Mouse (Mus musculus) macrophage (primary cell): Measurements from ENCODE around the gene Fndc1. TPM values are rescaled to one million over a fixed set of nuclear protein-coding genes. Genes with fewer than 3 reads are reported as not detected.

Source experiments
- H3K27ac ChIP-seq: fragments of 350-480 bp; formaldehyde crosslinking; 2 replicates; pipeline ENCODE4 v1.9.0; 2021
- H3K36me3 ChIP-seq: fragments of 350-480 bp; formaldehyde crosslinking; 2 replicates; pipeline ENCODE4 v1.9.0; 2021; ENCODE audit errors: inconsistent target
- H3K4me3 ChIP-seq: fragments of 350-480 bp; formaldehyde crosslinking; 2 replicates; pipeline ENCODE4 v1.9.0; 2021; ENCODE audit errors: inconsistent target
- H3K79me2 ChIP-seq: fragments of 350-480 bp; formaldehyde crosslinking; 2 replicates; pipeline ENCODE4 v1.9.0; 2021; ENCODE audit errors: inconsistent target
- WGBS: methylation state at CpG from one replicate; pipeline ENCODE4 v1.1.7; 2026; ENCODE audit warnings: inconsistent platforms; ENCODE audit not compliant: missing documents; 5-methylcytosine and 5-hydroxymethylcytosine counted together
- polyA plus RNA-seq: library from polyadenylated mRNA; stranded (reverse); fragments of 250-400 nt; gene quantifications from 3 replicates; pipeline ENCODE4 v1.2.4, GENCODE M21; 2018; ENCODE audit warnings: inconsistent platforms

Fndc1 gene
- polyA plus RNA-seq, 1 experiment from 2014 or later, result not detected

DNA sequence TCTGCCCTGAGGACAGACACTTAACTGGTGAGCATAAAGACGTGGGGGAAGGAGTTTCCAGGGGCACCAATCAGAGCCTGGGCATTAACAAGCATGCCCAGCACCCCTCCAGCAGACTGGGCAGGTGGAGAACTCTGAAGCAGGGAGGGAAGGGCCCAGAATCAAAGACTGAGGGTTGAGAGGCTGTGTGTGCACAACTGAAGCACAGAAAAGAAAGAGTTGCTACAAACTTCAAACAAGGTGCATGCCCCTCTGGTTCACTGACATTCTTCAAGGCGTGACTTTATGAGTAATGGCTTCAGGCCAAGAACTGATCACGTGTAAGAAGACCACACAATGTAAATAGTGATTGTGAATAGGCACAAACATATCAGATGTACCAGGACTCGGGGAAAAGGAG is 24.9 kb upstream of the Fndc1 start:
- 74% methylated on average over 4 of the region's 4 CpGs for WGBS
- Histone ChIP-seq H3K36me3 (no peaks in the 10 kb centered on the region), H3K27ac (no peak overlapping the region), H3K4me3 (no peak overlapping the region), H3K79me2 (no peaks in the 10 kb centered on the region)

DNA sequence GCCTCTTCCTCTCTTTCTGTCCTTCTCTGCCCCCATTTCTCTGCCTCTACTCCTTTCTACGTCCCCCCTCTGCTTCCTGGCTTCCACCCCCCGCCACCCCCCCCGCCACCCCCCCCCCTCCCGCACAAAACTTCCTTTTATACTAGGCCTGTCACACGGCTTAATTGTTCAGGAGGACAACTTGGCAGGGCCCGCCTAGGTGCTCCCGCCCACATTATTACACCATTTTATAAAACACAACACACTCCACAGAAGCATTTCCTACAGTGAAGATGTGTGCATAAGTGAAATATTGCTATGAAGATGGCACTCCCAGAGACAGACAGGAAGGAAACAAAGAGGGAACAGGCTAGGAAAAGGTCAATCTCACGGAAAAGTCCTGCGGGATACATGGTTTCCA is 24.4 kb upstream of the Fndc1 start:
- Histone ChIP-seq H3K4me3 (no peak overlapping the region), H3K27ac (no peak overlapping the region), H3K79me2 (no peaks in the 10 kb centered on the region), H3K36me3 (no peaks in the 10 kb centered on the region)
- WGBS, result 58% methylated on average over 5 of the region's 9 CpGs

DNA sequence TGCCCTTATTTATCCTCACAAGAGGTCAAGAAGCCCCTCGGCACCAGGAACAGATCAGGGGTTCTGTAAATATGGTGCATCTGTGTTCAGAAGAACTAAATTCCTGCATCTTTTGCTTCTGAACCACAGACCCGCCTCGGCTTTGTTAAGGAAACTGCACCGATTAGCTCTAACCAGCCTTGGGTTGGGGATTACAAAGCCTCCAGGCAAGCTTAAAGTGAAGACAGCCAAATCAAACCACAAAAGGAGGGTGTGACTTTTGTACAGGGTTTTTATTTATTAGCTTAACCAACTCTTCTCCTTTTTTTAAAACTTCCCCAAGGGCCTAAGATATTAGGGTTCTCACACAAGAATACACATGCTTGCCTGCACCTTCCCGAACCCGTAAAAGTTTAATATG is 23.1 kb upstream of the Fndc1 start:
- WGBS, result 16% methylated on average over 6 of the region's 6 CpGs
- no peaks in the 10 kb centered on the region for H3K79me2 ChIP-seq
- no peak overlapping the region for H3K4me3 ChIP-seq
- no peak overlapping the region for H3K27ac ChIP-seq
- no peaks in the 10 kb centered on the region for H3K36me3 ChIP-seq

DNA sequence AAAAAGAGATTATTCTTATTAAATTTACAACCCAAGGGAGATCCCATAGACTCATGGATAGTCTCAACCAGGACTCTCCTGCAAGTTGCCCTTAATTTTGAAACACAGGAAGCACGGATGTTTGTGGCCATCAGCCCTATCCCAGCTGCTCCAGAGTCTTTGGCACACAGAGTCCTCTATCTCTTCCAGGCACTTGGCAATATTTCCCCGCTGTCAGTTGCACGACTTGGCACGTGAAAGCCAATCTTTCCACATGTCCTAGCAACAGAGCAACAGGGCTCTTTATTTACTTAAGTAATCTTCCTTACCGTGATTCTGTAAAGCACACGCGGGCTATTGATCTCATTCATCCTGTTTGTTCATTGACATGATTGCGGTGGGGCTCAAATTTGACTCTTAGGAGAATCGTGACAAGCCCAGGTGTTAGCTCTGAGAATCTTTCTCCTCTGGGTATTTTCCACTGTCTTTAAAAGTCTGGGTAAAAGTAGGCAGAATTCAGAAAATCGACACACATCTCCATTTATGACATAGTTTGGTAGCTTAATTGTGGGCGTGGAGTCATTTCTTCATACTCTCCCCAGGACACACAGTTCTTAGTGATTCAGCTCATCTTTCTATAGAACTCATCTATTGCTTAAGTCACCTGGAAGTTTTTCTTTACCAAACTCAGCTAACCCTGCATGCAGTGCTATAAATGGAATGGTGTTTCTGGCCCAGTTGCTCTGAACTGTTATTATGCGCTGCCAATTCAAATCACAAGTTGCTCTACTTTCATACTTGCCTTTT is 13.6 kb upstream of the Fndc1 start:
- H3K4me3 ChIP-seq, result no peak overlapping the region
- H3K79me2 ChIP-seq, result no peaks in the 10 kb centered on the region
- H3K27ac ChIP-seq, result no peak overlapping the region
- no peaks in the 10 kb centered on the region for H3K36me3 ChIP-seq
- 89% methylated on average over 12 of the region's 12 CpGs for WGBS

DNA sequence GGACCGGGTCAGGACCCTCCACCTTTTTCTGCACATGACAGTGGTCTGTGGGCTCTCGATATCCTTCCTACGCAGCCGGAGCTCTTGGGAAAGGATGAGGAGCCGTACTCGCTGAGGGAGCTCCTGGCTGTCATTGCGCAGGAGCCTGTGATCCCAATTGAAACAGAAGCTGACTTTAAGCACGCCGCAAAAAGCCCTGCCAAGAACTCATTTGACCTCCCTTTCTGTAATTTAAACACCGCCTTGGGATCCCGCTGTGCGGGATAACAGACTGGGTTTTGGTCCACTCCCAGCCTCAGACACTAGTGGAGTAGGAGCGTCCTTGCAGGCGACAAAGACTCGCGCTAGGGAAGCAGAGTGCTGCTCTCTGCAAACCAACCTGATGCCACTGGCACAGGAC is 484 bp upstream of the Fndc1 start:
- 16% methylated on average over 16 of the region's 16 CpGs for WGBS
- Histone ChIP-seq H3K4me3 (no peak overlapping the region), H3K36me3 (no peaks in the 10 kb centered on the region), H3K79me2 (no peaks in the 10 kb centered on the region), H3K27ac (no peak overlapping the region)

DNA sequence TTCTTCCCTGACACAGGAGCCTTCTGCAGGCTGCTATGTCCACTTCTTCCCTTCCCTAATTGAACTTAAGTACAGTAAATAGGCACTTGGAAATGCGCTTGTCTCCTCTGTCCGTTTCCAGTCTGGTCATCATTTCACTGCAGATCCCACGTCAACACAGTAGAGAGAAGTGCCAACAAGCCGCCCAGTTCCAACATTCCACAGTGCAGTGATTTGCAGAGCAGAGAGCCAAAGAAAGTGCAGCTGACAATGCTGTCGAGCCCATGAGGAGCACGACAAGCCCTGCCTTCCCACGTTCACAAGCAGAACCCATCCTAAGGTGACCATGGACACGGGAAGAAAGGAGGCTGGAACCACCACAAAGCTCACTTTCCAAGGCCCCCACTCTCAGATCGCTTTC is 1.7 kb downstream of the Fndc1 start:
- Histone ChIP-seq H3K27ac (no peak overlapping the region), H3K79me2 (no peaks in the 10 kb centered on the region), H3K36me3 (no peaks in the 10 kb centered on the region), H3K4me3 (no peak overlapping the region)
- 91% methylated on average over 9 of the region's 9 CpGs for WGBS

DNA sequence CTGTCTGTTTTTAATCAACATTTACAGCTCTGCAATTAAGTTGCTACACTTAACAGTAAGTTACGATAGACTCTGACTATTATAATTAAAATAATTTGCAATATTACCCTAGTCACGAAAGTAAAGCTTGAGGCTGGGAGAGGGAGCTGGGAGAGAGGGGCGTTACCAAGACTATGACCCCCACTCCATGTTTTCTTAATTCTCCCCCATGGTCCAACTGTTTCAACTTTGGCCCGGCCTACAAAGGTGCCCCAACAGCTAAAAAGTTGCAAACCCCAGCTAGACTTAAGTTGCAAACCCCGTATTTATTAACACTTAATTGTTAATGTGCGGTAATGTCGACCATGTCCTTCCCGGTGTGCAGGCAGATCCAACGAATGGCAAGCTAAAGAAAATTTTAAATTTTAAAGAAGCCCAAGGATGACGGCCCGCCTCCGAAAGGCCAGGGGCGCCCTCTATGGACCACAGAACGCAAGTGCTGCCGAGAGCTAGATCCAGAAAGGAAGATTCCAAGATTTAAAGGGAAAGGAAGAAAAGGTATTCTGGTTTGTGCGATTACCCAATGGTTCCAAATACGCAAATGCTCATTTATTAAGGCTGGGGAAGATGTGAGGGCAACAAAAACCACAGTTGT is 5.4 kb downstream of the Fndc1 start:
- Histone ChIP-seq H3K4me3 (no peak overlapping the region), H3K36me3 (no peaks in the 10 kb centered on the region), H3K27ac (no peak overlapping the region), H3K79me2 (no peaks in the 10 kb centered on the region)
- 33% methylated on average over 17 of the region's 17 CpGs for WGBS

DNA sequence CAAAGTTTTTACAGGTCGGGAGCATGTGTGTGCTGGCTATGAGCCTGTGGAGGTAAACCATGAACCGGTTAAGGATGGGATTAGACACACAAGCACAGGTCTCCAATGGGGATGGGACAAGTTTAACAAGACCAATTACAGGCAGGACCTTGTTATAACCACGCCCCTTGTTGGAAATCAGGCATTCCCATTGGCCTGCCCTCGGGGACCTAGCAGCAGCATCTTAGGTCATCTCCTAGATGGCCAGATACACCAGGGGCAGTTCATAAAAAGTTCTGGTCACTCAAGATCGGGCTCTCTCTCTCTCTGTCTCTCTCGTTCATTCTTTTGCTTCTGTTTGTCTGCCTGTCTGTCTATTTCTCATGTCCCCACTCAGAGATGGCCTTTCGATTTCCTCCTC is 6.9 kb downstream of the Fndc1 start:
- Histone ChIP-seq H3K4me3 (no peak overlapping the region), H3K27ac (no peak overlapping the region), H3K79me2 (no peaks in the 10 kb centered on the region), H3K36me3 (no peaks in the 10 kb centered on the region)
- WGBS, result 89% methylated on average over 7 of the region's 7 CpGs

DNA sequence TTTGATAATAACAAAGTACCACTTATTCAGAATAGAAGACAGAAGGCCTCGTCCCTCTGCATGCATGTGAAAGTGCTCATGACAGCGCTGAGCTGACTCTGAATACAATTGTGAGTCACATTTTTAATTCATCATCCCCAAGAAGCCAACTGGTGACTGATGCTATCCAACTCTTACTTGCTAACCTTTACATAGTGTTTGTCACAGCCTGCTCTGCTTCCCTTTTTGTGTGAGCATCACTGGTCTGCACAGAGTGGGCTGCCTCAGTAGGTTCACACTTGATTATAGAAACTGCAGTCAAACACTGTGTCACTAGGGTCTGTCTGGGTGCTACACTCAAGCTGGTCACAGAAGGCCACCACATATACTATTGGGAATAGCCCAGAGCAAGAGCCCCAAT is 10.5 kb downstream of the Fndc1 start:
- Histone ChIP-seq H3K27ac (no peak overlapping the region), H3K4me3 (no peak overlapping the region), H3K79me2 (no peaks in the 10 kb centered on the region), H3K36me3 (no peaks in the 10 kb centered on the region)
- 89% methylated on average over 2 of the region's 2 CpGs for WGBS

DNA sequence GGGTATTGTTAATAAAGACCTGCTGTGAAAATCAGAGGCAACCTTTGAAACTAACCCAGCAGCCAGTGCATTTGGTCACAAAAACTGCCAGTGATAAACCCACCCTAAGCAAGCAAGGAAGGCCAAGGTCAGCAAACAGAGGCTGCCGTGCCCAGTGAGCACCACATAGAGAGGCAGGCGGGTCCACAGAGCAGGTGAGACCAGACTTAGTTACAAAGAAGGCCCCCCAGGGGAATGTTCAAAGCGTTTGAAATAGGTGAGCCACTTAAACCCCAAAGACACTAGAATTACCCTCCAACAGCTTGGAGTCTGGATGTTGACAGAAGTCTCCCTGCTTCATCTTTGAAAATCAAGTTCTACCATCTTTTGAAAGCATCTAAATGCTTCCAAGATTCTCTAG is 12.7 kb downstream of the Fndc1 start:
- Histone ChIP-seq H3K4me3 (no peak overlapping the region), H3K36me3 (no peaks in the 10 kb centered on the region)
- 70% methylated on average over 3 of the region's 3 CpGs for WGBS

DNA sequence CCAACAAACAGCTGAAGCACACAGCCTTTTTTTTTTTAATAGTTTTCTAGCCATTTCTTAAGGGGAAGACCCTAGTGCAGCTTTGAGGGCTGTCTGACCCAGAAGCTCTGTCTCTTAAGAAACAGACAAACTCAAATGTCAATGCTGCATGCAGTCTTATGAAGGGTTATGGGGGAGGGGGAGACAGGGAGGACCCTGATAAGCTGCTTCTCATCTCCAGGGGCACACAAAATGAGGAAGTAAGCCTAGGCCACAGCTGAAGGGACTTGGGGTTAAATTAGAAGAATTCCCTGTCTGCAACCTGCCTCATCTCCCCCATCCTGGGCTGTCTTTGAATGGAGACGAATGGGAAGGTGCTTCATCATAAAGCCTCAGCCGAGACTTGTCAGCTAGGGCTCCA is 19.1 kb downstream of the Fndc1 start:
- no peaks in the 10 kb centered on the region for H3K36me3 ChIP-seq
- 77% methylated on average over 2 of the region's 2 CpGs for WGBS
- H3K27ac ChIP-seq, result no peak overlapping the region
- H3K4me3 ChIP-seq, result no peak overlapping the region
- no peaks in the 10 kb centered on the region for H3K79me2 ChIP-seq

More for the DNA sequence above, 12.7 kb downstream of the Fndc1 start:
- Histone ChIP-seq H3K79me2 (no peaks in the 10 kb centered on the region), H3K27ac (no peak overlapping the region)

DNA sequence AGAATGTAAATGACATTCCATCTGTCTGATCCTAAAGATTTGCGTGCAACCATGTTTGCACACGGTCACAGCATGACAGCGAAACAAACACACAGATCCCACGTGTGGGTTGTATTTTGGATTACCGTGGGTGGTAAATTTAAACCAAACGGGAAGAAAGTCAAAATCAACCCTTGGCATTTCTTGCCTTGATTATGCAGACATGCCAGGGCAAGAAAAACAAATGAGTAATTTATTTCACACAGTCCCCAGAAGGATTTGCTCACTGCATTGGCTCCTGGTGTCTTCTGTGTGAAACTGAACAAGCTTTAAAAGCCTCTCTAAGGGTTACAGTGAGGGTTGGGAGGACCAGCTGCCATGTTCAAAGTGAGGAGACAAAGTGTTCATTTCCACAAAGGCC is 22.0 kb downstream of the Fndc1 start:
- H3K79me2 ChIP-seq, result no peaks in the 10 kb centered on the region
- no peak overlapping the region for H3K27ac ChIP-seq
- WGBS, result 89% methylated on average over 6 of the region's 6 CpGs
- H3K4me3 ChIP-seq, result no peak overlapping the region
- H3K36me3 ChIP-seq, result no peaks in the 10 kb centered on the region

DNA sequence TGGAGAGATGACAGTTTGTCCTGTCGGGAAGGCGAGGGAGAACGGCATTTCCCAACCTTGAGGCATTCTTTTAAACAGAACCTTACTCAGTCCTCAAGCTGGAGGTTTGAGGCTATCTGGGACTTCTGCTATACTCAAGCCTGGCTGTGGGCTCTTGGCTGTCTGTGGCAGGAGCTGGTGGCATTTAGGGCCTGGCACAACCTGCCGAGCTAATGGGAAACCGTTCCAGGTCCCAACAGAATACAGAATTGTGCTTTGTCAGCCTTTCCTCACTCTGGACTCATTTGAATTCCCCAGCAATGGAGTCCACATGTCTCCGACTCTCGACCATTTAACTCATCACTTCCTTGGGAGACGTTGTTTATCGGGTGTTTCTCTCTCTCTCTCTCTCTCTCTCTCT is 24.6 kb downstream of the Fndc1 start:
- WGBS, result 96% methylated on average over 8 of the region's 9 CpGs
- no peak overlapping the region for H3K4me3 ChIP-seq

DNA sequence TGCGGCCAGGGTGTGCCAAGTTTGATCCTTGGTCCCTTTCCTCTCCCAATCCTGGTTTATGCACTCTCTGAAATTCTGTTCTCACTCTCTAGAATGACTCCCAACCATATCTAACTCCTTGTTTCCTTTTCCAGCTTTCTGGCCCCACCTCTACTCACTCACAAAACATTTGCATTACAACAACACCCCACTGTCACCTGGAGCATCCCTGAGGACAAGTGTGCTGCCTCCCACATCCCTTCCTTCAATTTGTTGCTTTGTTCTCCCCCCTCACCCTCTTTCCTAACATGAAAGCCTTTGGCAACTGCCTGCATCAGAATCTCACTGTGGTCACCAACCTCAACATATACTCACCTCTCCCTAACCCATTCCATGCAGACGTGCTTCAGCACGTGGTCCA is 27.2 kb downstream of the Fndc1 start:
- no peak overlapping the region for H3K27ac ChIP-seq
- no peaks in the 10 kb centered on the region for H3K36me3 ChIP-seq
- no peak overlapping the region for H3K4me3 ChIP-seq
- 78% methylated on average over 3 of the region's 3 CpGs for WGBS
- H3K79me2 ChIP-seq, result no peaks in the 10 kb centered on the region

More for the DNA sequence above, 24.6 kb downstream of the Fndc1 start:
- Histone ChIP-seq H3K79me2 (no peaks in the 10 kb centered on the region), H3K36me3 (no peaks in the 10 kb centered on the region), H3K27ac (no peak overlapping the region)

DNA sequence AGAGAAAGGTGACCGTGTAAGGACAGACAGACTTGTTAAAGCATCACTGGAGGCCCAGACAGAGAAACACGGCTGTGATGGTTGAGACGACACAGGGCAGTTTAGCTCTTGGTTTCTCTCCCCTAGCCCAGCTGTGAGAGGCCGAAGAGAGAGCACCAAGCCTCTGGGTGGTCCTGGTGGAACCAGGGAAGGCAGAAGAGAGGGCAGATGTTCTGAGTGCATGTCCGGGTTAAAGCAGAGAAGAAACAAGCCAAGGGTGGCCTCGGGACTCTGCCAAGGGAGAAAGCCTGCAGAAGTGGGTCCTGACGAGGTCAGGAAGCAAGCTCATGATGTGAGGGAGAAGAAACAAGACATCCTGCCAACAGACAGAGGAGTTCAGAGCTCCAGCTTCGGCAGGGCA is 31.5 kb downstream of the Fndc1 start:
- WGBS, result 79% methylated on average over 8 of the region's 8 CpGs
- H3K4me3 ChIP-seq, result no peak overlapping the region
- H3K36me3 ChIP-seq, result no peaks in the 10 kb centered on the region
- no peak overlapping the region for H3K27ac ChIP-seq
- H3K79me2 ChIP-seq, result no peaks in the 10 kb centered on the region
